Mouse (Mus musculus) embryonic fibroblast, embryonic 13.5 days (primary cell): ENCODE data around the gene Sult2b1.

ENCODE experiments used
- CTCF ChIP-seq: IDR thresholded peaks from 2 replicates; pipeline ENCODE4 v1.5.1; 2011; ENCODE audit warnings: mild to moderate bottlenecking, control low read depth, low read length, moderate library complexity, borderline replicate concordance; ENCODE audit not compliant: insufficient read depth
- POLR2A ChIP-seq: IDR thresholded peaks from 2 replicates; pipeline ENCODE4 v1.6.1; 2011; ENCODE audit warnings: low read depth, mild to moderate bottlenecking, control low read depth, low read length, moderate library complexity

DNA sequence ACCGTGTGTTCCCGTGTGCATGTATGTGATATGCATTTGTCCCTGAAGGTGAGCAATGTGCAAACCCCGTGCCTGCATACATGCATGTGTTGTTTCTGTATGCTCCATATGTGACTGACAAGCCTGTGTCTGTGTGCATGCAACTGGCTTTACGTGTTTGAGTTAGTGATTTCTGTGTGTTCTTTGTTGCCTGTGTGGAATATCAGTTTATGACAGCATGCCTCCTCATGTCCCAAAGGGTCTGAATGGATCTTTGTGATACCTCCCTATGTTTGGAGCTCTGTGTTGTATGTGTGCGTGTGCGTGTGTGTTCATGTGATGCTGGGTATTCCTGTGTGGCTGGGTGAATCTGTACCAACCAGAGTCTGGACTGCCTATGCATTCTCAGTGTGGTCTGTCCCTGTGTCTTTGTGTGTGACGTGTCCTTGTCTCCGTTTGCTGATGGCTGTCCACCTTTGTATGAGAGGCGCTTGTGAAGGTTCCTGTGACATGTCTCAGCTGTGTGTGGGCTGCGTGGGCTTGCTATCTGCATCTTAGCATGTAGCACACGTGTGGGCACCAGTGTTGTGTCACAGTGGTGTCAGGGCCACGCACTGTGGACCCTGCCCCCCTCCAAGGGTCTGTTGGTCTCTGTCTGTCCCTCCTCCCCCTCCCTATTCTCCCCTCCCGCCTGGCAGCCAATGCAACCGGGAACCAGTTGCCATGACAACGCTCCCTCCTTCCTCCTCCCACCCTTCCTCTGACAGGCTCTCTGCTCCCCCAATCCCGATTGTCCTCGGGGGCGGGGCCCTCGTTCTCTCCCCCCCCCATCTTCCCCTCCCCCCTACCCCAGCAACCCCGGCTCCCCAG, at the start of gene Sult2b1:
- TF ChIP-seq CTCF, result no peak
- TF ChIP-seq POLR2A, result no peak
